Mouse (Mus musculus): ENCODE measurements around the gene Nsmce3. TPM values are rescaled to one million over a fixed set of nuclear protein-coding genes. Genes with fewer than 3 reads are reported as not detected.

Gene Nsmce3
- polyA plus RNA-seq (2015; fragmentation: Nextera tagmentation; extraction: Ambion mirVana): 11.8 and 12.5 TPM in 2 replicates

- no peaks in the 10 kb centered on the region for H3K27me3 ChIP-seq (replicated peaks)
- under 1% methylated on average over 57 of the region's 57 CpGs for WGBS
- no peaks in the 10 kb centered on the region for H3K36me3 ChIP-seq
- no peaks in the 10 kb centered on the region for H3K9me3 ChIP-seq
- ATAC-seq (ENCODE audit: insufficient read depth, low FRiP score, low read depth): peak; percentile 94
- H3K27ac ChIP-seq: peak within 1 kb of the TSS; percentile 97
- peak within 1 kb of the TSS; percentile 96 for H3K9ac ChIP-seq
- peak within 1 kb of the TSS; percentile 64 for H3K4me2 ChIP-seq
- H3K4me3 ChIP-seq (replicated peaks): peak within 1 kb of the TSS; percentile 95
- H3K4me1 ChIP-seq: peaks cover 11% of the 10 kb centered on the region; the same call in 1 of the 2 replicates
These were observed at the start of gene Nsmce3 for GRCm38 (mm10) chr7:64872743-64873241. TSS of gene Nsmce3 (minus strand) at chr7:64872997.

- 80% methylated on average over 13 of the region's 13 CpGs for WGBS
- Histone ChIP-seq H3K9me3 (no peaks in the 10 kb centered on the region), H3K27ac (no peak overlapping the region), H3K4me2 (no peak overlapping the region), H3K36me3 (no peaks in the 10 kb centered on the region), H3K4me3 (replicated peaks) (no peak overlapping the region), H3K9ac (no peak overlapping the region), H3K4me1 (no peaks in the 10 kb centered on the region), H3K27me3 (replicated peaks) (no peaks in the 10 kb centered on the region)
- no peak for ATAC-seq (ENCODE audit: insufficient read depth, low FRiP score, low read depth)
These were observed 48.4 kb upstream of the Nsmce3 start for GRCm38 (mm10) chr7:64921189-64921588.

- Histone ChIP-seq H3K27me3 (replicated peaks) (no peaks in the 10 kb centered on the region), H3K4me2 (no peak overlapping the region), H3K9me3 (no peaks in the 10 kb centered on the region), H3K4me1 (no peaks in the 10 kb centered on the region), H3K9ac (no peak overlapping the region), H3K4me3 (replicated peaks) (no peak overlapping the region), H3K27ac (no peak overlapping the region), H3K36me3 (no peaks in the 10 kb centered on the region)
- no peak for ATAC-seq (ENCODE audit: insufficient read depth, low FRiP score, low read depth)
- WGBS: 86% methylated on average over 5 of the region's 5 CpGs
These were observed 47.9 kb upstream of the Nsmce3 start for GRCm38 (mm10) chr7:64920735-64921134.

DNA sequence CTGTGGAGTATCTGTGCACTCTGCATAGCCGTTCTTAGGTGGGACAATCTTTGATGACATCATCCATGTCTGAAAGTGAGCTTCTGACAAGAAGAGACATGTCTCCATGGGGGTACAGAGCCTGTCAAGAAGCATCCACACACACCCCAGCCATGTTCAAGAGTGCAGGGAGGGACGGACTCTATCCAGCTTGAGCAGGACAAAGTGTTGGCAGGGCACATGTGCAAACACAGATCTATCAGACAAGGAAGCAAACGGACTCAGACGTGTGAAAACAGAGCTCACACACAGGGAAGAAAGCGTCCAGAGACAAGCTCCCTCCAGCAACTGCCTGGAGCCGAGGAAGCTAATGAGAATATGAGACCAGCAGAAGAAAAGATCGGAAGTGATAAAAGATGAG is 43.9 kb upstream of the Nsmce3 start:
- H3K4me1 ChIP-seq: no peaks in the 10 kb centered on the region
- no peak overlapping the region for H3K27ac ChIP-seq
- H3K36me3 ChIP-seq: no peaks in the 10 kb centered on the region
- no peak overlapping the region for H3K9ac ChIP-seq
- no peak overlapping the region for H3K4me3 ChIP-seq (replicated peaks)
- no peak for ATAC-seq (ENCODE audit: insufficient read depth, low FRiP score, low read depth)
- WGBS: 42% methylated on average over 7 of the region's 7 CpGs
- H3K4me2 ChIP-seq: no peak overlapping the region
- no peaks in the 10 kb centered on the region for H3K27me3 ChIP-seq (replicated peaks)
- H3K9me3 ChIP-seq: no peaks in the 10 kb centered on the region

- H3K36me3 ChIP-seq: no peaks in the 10 kb centered on the region
- no peak for ATAC-seq (ENCODE audit: insufficient read depth, low FRiP score, low read depth)
- H3K9me3 ChIP-seq: no peaks in the 10 kb centered on the region
- no peaks in the 10 kb centered on the region for H3K27me3 ChIP-seq (replicated peaks)
- no peak overlapping the region for H3K4me2 ChIP-seq
- H3K4me3 ChIP-seq (replicated peaks): no peak overlapping the region
- no peak overlapping the region for H3K27ac ChIP-seq
- 64% methylated on average over 2 of the region's 2 CpGs for WGBS
- H3K9ac ChIP-seq: no peak overlapping the region
- no peaks in the 10 kb centered on the region for H3K4me1 ChIP-seq
These were observed 42.3 kb upstream of the Nsmce3 start for GRCm38 (mm10) chr7:64915121-64915520.

DNA sequence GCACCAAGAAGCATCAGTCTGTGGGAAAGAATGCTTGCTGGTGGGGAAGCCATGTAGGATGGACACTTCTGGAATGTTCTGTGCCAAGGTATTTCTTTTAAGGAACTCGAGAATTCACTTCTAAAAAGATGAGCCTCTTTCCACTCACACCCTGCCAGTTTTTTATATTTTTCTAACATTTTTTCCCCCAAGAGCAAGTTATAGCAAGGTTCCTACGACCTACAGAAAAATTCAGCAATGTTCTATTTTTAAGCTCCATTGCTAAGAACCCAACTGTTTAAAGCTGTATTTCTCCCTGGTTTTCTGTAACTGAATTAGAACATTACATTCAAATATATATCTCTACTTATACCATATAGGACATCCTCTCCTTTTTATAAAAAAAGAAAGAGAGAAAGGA is 39.1 kb upstream of the Nsmce3 start:
- H3K4me3 ChIP-seq (replicated peaks): no peak overlapping the region
- H3K36me3 ChIP-seq: no peaks in the 10 kb centered on the region
- ATAC-seq (ENCODE audit: insufficient read depth, low FRiP score, low read depth): no peak
- no peak overlapping the region for H3K9ac ChIP-seq
- no peaks in the 10 kb centered on the region for H3K9me3 ChIP-seq
- H3K27me3 ChIP-seq (replicated peaks): no peaks in the 10 kb centered on the region
- H3K4me2 ChIP-seq: no peak overlapping the region
- WGBS: 74% methylated on average over 2 of the region's 2 CpGs
- no peak overlapping the region for H3K27ac ChIP-seq
- H3K4me1 ChIP-seq: no peaks in the 10 kb centered on the region

DNA sequence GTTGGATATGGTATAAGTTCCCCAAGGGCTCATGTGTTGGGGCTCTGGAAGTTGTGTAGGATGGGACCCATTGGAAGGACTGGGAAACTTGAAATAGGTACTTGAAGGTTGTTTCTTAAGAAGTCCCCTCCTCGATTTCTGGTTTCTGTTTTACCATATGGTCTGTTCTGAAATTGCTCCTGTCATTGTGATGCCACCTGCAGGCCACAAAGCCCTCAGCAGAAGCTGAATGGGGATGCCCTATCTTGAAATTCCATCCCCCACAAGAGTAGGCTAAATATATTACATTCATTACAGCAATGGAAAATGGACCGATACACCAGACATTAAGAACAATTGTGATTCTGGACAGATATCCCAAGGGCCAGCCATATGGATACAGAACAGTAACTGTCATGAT is 37.4 kb upstream of the Nsmce3 start:
- Histone ChIP-seq H3K36me3 (no peaks in the 10 kb centered on the region), H3K27ac (no peak overlapping the region), H3K9ac (no peak overlapping the region), H3K4me2 (no peak overlapping the region), H3K27me3 (replicated peaks) (no peaks in the 10 kb centered on the region), H3K9me3 (no peaks in the 10 kb centered on the region), H3K4me1 (no peaks in the 10 kb centered on the region), H3K4me3 (replicated peaks) (no peak overlapping the region)
- WGBS: 87% methylated on average over 2 of the region's 2 CpGs
- no peak for ATAC-seq (ENCODE audit: insufficient read depth, low FRiP score, low read depth)

GRCm38 (mm10) chr7:64906955-64907354 is 34.2 kb upstream of the Nsmce3 start:
- H3K9me3 ChIP-seq: no peaks in the 10 kb centered on the region
- no peaks in the 10 kb centered on the region for H3K27me3 ChIP-seq (replicated peaks)
- H3K9ac ChIP-seq: no peak overlapping the region
- H3K27ac ChIP-seq: no peak overlapping the region
- WGBS: 45% methylated on average over 5 of the region's 5 CpGs
- H3K4me3 ChIP-seq (replicated peaks): no peak overlapping the region
- H3K4me1 ChIP-seq: no peaks in the 10 kb centered on the region
- ATAC-seq (ENCODE audit: insufficient read depth, low FRiP score, low read depth): no peak
- no peaks in the 10 kb centered on the region for H3K36me3 ChIP-seq
- H3K4me2 ChIP-seq: no peak overlapping the region

GRCm38 (mm10) chr7:64905506-64905905 is 32.7 kb upstream of the Nsmce3 start:
- no peaks in the 10 kb centered on the region for H3K4me1 ChIP-seq
- no peak for ATAC-seq (ENCODE audit: insufficient read depth, low FRiP score, low read depth)
- no peaks in the 10 kb centered on the region for H3K9me3 ChIP-seq
- H3K36me3 ChIP-seq: no peaks in the 10 kb centered on the region
- H3K27ac ChIP-seq: no peak overlapping the region
- H3K9ac ChIP-seq: no peak overlapping the region
- no peak overlapping the region for H3K4me3 ChIP-seq (replicated peaks)
- H3K4me2 ChIP-seq: no peak overlapping the region
- WGBS: 66% methylated on average over 3 of the region's 3 CpGs
- H3K27me3 ChIP-seq (replicated peaks): no peaks in the 10 kb centered on the region

DNA sequence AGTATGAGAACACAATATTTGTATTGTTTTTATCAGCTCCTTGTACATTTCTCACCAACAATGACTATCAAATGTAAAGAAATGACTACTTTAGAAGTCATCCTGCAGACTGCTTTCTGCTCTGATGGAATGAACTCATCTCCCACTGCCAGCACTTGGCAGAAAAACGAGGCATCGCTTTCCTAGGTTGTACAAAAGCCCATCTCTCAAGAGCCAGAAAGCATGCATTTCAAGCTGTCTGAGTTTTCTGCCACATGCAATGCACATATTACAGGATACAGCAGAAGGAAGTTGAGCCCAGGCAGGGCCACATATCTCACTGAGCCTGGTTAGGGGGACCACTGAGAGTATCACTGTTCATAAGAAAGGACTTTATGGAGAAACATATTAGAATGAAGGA is 27.5 kb upstream of the Nsmce3 start:
- WGBS: 86% methylated on average over 2 of the region's 2 CpGs
- Histone ChIP-seq H3K4me2 (no peak overlapping the region), H3K4me3 (replicated peaks) (no peak overlapping the region), H3K27me3 (replicated peaks) (no peaks in the 10 kb centered on the region), H3K27ac (no peak overlapping the region), H3K9ac (no peak overlapping the region), H3K4me1 (no peaks in the 10 kb centered on the region; the same call in 1 of the 2 replicates), H3K36me3 (no peaks in the 10 kb centered on the region), H3K9me3 (no peaks in the 10 kb centered on the region)
- ATAC-seq (ENCODE audit: insufficient read depth, low FRiP score, low read depth): no peak

GRCm38 (mm10) chr7:64896587-64896986 is 23.8 kb upstream of the Nsmce3 start:
- ATAC-seq (ENCODE audit: insufficient read depth, low FRiP score, low read depth): no peak
- Histone ChIP-seq H3K4me3 (replicated peaks) (no peak overlapping the region), H3K27me3 (replicated peaks) (no peaks in the 10 kb centered on the region), H3K4me1 (no peaks in the 10 kb centered on the region; the same call in 1 of the 2 replicates), H3K36me3 (no peaks in the 10 kb centered on the region), H3K27ac (no peak overlapping the region), H3K4me2 (no peak overlapping the region), H3K9ac (no peak overlapping the region), H3K9me3 (no peaks in the 10 kb centered on the region)
- 85% methylated on average over 6 of the region's 6 CpGs for WGBS

- Histone ChIP-seq H3K9ac (no peak overlapping the region), H3K4me1 (no peaks in the 10 kb centered on the region; the same call in 1 of the 2 replicates), H3K27ac (no peak overlapping the region), H3K9me3 (no peaks in the 10 kb centered on the region), H3K27me3 (replicated peaks) (no peaks in the 10 kb centered on the region), H3K4me2 (no peak overlapping the region), H3K36me3 (no peaks in the 10 kb centered on the region), H3K4me3 (replicated peaks) (no peak overlapping the region)
- no peak; the same call in 1 of the 2 replicates for ATAC-seq (ENCODE audit: insufficient read depth, low FRiP score, low read depth)
- WGBS: 17% methylated on average over 5 of the region's 5 CpGs
These were observed 22.9 kb upstream of the Nsmce3 start for GRCm38 (mm10) chr7:64895685-64896101.

DNA sequence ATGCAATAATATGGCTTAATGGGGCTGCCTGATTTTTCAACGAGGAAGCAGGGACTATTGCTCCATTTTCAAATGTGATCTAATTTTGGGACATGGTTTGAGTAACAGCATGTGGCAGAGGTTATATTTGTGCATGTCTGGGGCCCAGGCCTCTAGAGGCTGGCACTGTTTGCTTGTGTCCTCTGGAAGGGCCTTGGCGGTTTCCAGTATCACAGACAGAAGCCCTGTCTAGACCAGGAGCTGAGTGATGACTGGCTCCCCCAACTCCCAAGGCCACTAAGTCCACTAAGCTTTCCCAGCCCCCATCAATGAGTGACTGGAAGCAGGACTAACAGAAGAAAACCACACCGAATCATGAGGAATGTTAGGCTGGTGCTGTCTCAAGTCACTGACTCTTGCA is 18.3 kb upstream of the Nsmce3 start:
- Histone ChIP-seq H3K9me3 (no peaks in the 10 kb centered on the region), H3K4me3 (replicated peaks) (no peak overlapping the region), H3K4me1 (no peaks in the 10 kb centered on the region; the same call in 1 of the 2 replicates), H3K27ac (no peak overlapping the region), H3K4me2 (no peak overlapping the region), H3K9ac (no peak overlapping the region), H3K36me3 (no peaks in the 10 kb centered on the region), H3K27me3 (replicated peaks) (no peaks in the 10 kb centered on the region)
- no peak for ATAC-seq (ENCODE audit: insufficient read depth, low FRiP score, low read depth)
- WGBS: 65% methylated on average over 3 of the region's 3 CpGs
